Mouse (Mus musculus) thymus, adult 2 months (tissue): ENCODE results near the gene Zmynd10. TPM values are rescaled to one million over a fixed set of nuclear protein-coding genes. Genes with fewer than 3 reads are reported as not detected.
A peak's percentile ranks its signal among the peaks of the same experiment; 100 is the strongest.

Experiments used
- DNase-seq: peaks from one replicate; pipeline ENCODE4 v3.0.0; 2021
- H3K27ac ChIP-seq: fragments of 200-500 bp; 2 replicates; pipeline ENCODE4 v1.5.1; 2012; ENCODE audit warnings: low read length, control low read depth; ENCODE audit not compliant: control insufficient read depth, insufficient read depth
- H3K27me3 ChIP-seq: fragments of 200-500 bp; 2 replicates; pipeline ENCODE4 v1.6.1; 2012; ENCODE audit warnings: mild to moderate bottlenecking, low read length, moderate library complexity, mixed read lengths; ENCODE audit not compliant: control insufficient read depth, insufficient read depth
- H3K36me3 ChIP-seq: fragments of 200-500 bp; 2 replicates; pipeline ENCODE4 v1.6.1; 2012; ENCODE audit warnings: mild to moderate bottlenecking, low read length, moderate library complexity; ENCODE audit not compliant: control insufficient read depth, insufficient read depth
- H3K4me1 ChIP-seq: fragments of 200-500 bp; replicated peaks from 2 replicates; pipeline ENCODE4 v1.6.1; 2012; ENCODE audit warnings: low read length; ENCODE audit not compliant: control insufficient read depth, insufficient read depth
- H3K4me3 ChIP-seq: fragments of 200-500 bp; 2 replicates; pipeline ENCODE4 v1.5.1; 2012; ENCODE audit warnings: mild to moderate bottlenecking, low read length, control low read depth, moderate library complexity; ENCODE audit not compliant: control insufficient read depth, insufficient read depth
- CTCF ChIP-seq: fragments of 200-500 bp; IDR thresholded peaks from 2 replicates; pipeline ENCODE4 v1.5.1; 2012; ENCODE audit warnings: mild to moderate bottlenecking, control low read depth, low read length, moderate library complexity, borderline replicate concordance; ENCODE audit not compliant: control insufficient read depth, poor library complexity, insufficient read depth; ENCODE audit errors: extremely low read depth
- POLR2A ChIP-seq: fragments of 200-500 bp; IDR thresholded peaks from 2 replicates; pipeline ENCODE4 v1.6.1; 2012; ENCODE audit warnings: mild to moderate bottlenecking, low read length, control low read depth, moderate library complexity; ENCODE audit not compliant: control insufficient read depth, poor library complexity, insufficient read depth; ENCODE audit errors: extremely low read depth
- whole genome bisulfite sequencing: fragments of 180-500 bp; shearing (Covaris S2); methylation state at CpG from one replicate; pipeline ENCODE4 v1.1.7; 2018; 5-methylcytosine and 5-hydroxymethylcytosine counted together
- polyA plus RNA-seq: library from polyadenylated mRNA; depleted of rRNA; stranded (reverse); fragments of >200 nt; gene quantifications from 2 replicates; pipeline ENCODE4 v1.2.3, GENCODE M21; 2012

Zmynd10 gene
- polyA plus RNA-seq, 1 experiment = 3.4 TPM

DNA sequence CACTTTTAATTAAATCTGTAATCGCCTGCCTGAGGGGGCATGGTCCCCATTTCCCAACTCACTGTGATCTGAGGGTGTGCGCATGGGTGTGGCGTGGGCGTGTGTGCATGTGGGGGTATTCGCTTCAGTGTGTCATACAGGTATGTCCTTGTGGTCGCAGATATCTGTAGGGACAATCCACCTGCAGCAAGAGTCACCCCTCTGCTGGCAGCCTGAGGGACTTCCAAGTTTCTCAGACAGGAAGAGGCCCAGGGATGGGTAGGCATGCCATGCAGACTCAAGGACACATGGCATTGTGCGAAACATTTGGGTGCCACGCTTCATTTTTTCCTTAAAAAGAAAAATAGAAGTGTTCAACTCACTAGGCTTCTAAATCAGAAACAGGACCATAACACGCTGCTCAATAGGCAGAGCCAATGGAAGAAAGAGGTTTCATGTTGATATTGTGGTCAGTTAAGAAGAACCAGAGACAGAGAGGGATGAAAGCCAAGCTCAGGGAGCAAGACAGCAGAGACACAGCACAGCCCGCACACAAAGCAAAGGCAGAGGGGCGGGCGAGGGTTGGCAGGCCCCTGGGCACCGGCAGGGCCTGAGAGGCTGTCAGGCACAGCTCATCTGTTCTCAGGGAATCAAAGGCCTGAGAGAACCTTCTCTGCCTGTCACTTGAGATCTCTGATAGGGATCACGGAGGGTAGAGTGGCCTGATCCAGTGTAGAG lies 36.6 kb upstream of the Zmynd10 start:
- Histone ChIP-seq H3K36me3 (no peaks in the 10 kb centered on the region), H3K4me1 (no peaks in the 10 kb centered on the region), H3K4me3 (no peak overlapping the region), H3K27ac (no peak overlapping the region), H3K27me3 (no peaks in the 10 kb centered on the region; the same call in 1 of the 2 replicates)
- 83% methylated on average over 14 of the region's 14 CpGs for WGBS
- no peak for TF ChIP-seq POLR2A
- no peak for TF ChIP-seq CTCF
- DNase-seq = no peak

DNA sequence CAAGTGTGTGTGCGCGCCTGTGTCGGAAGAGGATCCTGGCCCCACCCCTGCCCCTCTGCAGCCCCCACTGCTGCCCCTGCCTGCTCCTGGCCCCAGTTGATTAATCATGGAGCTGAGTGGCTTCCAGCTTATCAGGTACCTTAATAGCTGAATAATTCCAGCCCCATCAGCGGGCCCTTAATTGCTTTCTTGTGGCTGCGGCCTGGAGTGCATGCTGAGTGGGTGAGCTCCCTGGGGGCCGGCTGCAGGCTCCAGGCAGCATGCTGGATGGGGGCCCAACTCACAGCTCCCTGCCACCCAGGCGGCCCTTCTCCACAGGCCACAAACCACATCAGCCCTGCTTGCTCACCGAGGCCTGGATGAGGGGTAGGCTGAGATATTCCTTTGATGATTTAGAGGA lies 35.7 kb upstream of the Zmynd10 start:
- Histone ChIP-seq H3K36me3 (no peaks in the 10 kb centered on the region), H3K4me1 (no peaks in the 10 kb centered on the region), H3K27ac (no peak overlapping the region), H3K27me3 (no peaks in the 10 kb centered on the region; the same call in 1 of the 2 replicates), H3K4me3 (no peak overlapping the region)
- 64% methylated on average over 8 of the region's 8 CpGs for WGBS
- no peak for TF ChIP-seq CTCF
- DNase-seq = no peak

DNA sequence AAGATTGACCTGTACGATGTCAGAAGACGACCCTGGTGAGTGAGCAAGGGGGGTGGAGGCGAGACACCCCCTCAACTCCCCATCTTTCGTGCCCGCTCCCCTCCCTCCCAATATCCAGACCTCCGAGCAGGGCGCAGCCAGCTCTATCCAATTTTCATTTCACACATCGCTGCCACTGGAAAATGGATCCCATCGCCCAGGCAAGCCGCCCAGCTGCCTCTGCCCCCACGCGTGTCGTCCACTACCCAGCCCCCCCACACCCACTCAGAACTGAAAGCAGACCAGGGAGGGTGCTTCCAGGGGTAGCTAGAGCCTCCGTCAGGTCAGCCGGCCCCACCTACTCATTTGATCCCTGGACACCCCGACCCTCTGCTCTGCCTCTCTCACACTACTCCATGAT lies 34.8 kb upstream of the Zmynd10 start:
- Histone ChIP-seq H3K36me3 (no peaks in the 10 kb centered on the region), H3K27me3 (no peaks in the 10 kb centered on the region; the same call in 1 of the 2 replicates), H3K27ac (no peak overlapping the region), H3K4me3 (no peak overlapping the region), H3K4me1 (no peaks in the 10 kb centered on the region)
- DNase-seq = no peak
- 88% methylated on average over 16 of the region's 16 CpGs for WGBS
- TF ChIP-seq POLR2A = no peak
- no peak for TF ChIP-seq CTCF

DNA sequence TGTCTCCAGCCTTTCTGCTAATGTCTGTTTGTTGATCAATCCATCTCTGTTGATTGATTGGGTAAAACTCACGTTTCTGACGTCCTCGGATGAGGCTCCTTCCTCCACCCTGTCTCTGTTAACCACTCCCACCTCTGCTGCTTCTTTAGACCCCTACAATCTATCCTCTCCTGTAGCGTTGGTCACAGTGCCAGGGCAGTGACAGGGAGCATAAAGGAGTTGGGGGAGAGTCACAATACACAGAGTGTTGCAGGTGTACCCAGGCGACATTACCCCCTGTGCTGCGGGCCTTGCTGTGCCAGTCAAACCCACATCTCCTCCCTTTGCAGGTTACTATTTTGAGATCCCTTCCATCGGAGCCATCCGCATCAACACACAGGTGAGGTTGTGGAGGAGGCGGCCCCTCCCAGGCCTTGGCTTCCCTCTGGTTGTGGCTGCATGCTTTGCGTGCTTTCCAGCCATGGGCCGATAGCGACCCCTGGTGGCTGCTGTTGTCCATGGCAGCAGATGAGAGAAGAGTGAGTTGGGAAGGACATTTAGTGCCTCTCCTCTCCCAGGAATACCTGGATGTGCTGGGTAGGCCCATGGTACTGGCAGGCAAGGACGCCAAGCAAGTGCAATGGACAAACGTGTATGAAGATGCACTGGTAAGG lies 32.7 kb upstream of the Zmynd10 start:
- Histone ChIP-seq H3K4me1 (no peaks in the 10 kb centered on the region), H3K27me3 (no peaks in the 10 kb centered on the region; the same call in 1 of the 2 replicates), H3K27ac (no peak overlapping the region), H3K4me3 (no peak overlapping the region), H3K36me3 (no peaks in the 10 kb centered on the region)
- peak; percentile 84 for DNase-seq
- peak; percentile 99 for TF ChIP-seq CTCF
- TF ChIP-seq POLR2A = no peak
- 31% methylated on average over 14 of the region's 14 CpGs for WGBS

DNA sequence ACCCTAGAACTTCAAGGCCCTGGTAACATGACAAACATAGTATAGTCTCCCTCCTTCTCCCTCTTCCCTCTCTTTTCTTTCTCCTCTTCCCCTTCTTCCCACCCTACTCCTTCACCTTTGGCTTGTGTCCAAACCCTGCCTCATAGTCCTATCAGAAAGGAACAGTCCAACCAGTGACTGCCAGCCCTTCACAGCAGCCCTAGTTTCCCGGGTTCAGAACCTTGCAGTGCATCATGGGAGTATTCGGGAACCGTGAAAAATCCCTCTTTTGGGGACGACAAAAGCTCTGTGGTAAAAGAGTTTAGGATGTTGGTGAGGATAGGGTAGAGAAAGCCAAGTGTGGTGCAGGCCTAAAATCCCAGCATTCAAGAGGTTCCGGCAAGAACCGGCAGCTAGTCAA lies 26.8 kb upstream of the Zmynd10 start:
- Histone ChIP-seq H3K4me3 (no peak overlapping the region), H3K27me3 (no peaks in the 10 kb centered on the region), H3K27ac (no peak overlapping the region), H3K4me1 (peaks cover 17% of the 10 kb centered on the region), H3K36me3 (no peaks in the 10 kb centered on the region)
- 90% methylated on average over 6 of the region's 6 CpGs for WGBS
- no peak for TF ChIP-seq POLR2A
- no peak for TF ChIP-seq CTCF
- DNase-seq = no peak

DNA sequence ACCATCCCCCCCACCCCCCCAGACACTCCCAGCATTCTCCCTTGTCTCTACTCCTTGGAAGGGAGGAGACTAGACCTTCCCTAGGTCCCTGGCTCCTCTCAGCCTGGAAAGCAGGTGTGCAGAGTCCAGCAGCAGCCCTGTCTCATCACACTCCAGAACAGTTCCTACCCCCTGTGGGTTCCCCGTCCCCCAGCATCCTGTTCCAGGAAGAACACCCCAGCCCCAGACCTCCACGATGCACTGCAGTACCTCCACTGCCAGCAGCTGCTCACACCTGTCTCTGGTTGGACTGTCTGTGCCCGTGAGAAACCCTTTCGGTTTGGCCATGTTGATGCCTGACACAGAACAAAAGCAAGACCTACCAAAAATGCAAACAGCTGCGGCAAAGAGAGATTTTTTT lies 25.9 kb upstream of the Zmynd10 start:
- H3K27me3 ChIP-seq = no peaks in the 10 kb centered on the region
- H3K4me3 ChIP-seq = no peak overlapping the region
- TF ChIP-seq POLR2A (no peak), CTCF (no peak)
- no peaks in the 10 kb centered on the region for H3K36me3 ChIP-seq
- WGBS = 4% methylated on average over 5 of the region's 5 CpGs
- peak; percentile 64 for DNase-seq
- peaks cover 18% of the 10 kb centered on the region for H3K4me1 ChIP-seq
- peak overlapping the region; percentile 55 for H3K27ac ChIP-seq
